Mouse (Mus musculus) lung, postnatal 0 days (tissue): ENCODE results near the gene Epn1. TPM values are rescaled to one million over a fixed set of nuclear protein-coding genes. Genes with fewer than 3 reads are reported as not detected.

ENCODE experiments used
- ATAC-seq: fragments of 200-750 bp; cut with Nextera tagmentation; 2 replicates; pipeline ENCODE4 v1.8.0; 2017; ENCODE audit warnings: moderate library complexity
- DNase-seq: peaks from one replicate; pipeline ENCODE4 v3.0.0-alpha.2; 2016; ENCODE audit warnings: low spot score
- H3K27ac ChIP-seq: fragments of 300-500 bp; sonication (generic); 2 replicates; pipeline ENCODE4 v1.5.1; 2014; ENCODE audit warnings: antibody characterized with exemption, mild to moderate bottlenecking, low read length, mixed read lengths
- H3K27me3 ChIP-seq: fragments of 300-500 bp; sonication (generic); replicated peaks from 2 replicates; pipeline ENCODE4 v1.6.1; 2014; ENCODE audit warnings: low read length, mixed read lengths; ENCODE audit not compliant: insufficient read depth
- H3K36me3 ChIP-seq: fragments of 300-500 bp; sonication (generic); 2 replicates; pipeline ENCODE4 v1.6.1; 2014; ENCODE audit warnings: low read length, mixed read lengths; ENCODE audit not compliant: insufficient read depth
- H3K4me1 ChIP-seq: fragments of 300-500 bp; sonication (generic); 2 replicates; pipeline ENCODE4 v1.6.1; 2014; ENCODE audit warnings: antibody characterized with exemption, low read depth, low read length, mixed read lengths; ENCODE audit not compliant: insufficient read depth
- H3K4me2 ChIP-seq: fragments of 300-500 bp; sonication (generic); replicated peaks from 2 replicates; pipeline ENCODE4 v1.6.1; 2014; ENCODE audit warnings: low read depth, mild to moderate bottlenecking, low read length, moderate library complexity, mixed read lengths
- H3K4me3 ChIP-seq: fragments of 300-500 bp; sonication (generic); 2 replicates; pipeline ENCODE4 v1.5.1; 2014; ENCODE audit warnings: low read depth, low read length
- H3K9ac ChIP-seq: fragments of 300-500 bp; sonication (generic); replicated peaks from 2 replicates; pipeline ENCODE4 v1.6.1; 2014; ENCODE audit warnings: low read depth, mild to moderate bottlenecking
- H3K9me3 ChIP-seq: fragments of 300-500 bp; sonication (generic); 2 replicates; pipeline ENCODE4 v1.6.1; 2016; ENCODE audit warnings: low read length, mixed read lengths
- CTCF ChIP-seq: IDR thresholded peaks from 2 replicates; pipeline ENCODE4 v1.5.1; 2016; ENCODE audit warnings: antibody characterized with exemption, mild to moderate bottlenecking
- EP300 ChIP-seq: IDR thresholded peaks from 2 replicates; pipeline ENCODE4 v1.6.1; 2016; ENCODE audit warnings: antibody characterized with exemption, mild to moderate bottlenecking, control low read depth
- WGBS: fragments of 180-500 bp; shearing (Covaris S2); extraction: QIAGEN DNeasy Blood & Tissue Kit; methylation state at CpG from one replicate; pipeline ENCODE4 v1.1.7; 2014; 5-methylcytosine and 5-hydroxymethylcytosine counted together
- polyA plus RNA-seq: library from polyadenylated mRNA; unstranded; fragments of >200 nt; fragmentation: Nextera tagmentation; extraction: Ambion mirVana; gene quantifications from 2 replicates; pipeline ENCODE4 v1.2.1, GENCODE M21; 2015

The Epn1 gene
- 40.7 and 41.6 TPM in 2 replicates for polyA plus RNA-seq

- DNase-seq (peak; percentile 99), ATAC-seq (peak; percentile 99)
- no peaks in the 10 kb centered on the region for H3K9me3 ChIP-seq
- H3K27ac ChIP-seq, result peak within 1 kb of the TSS; percentile 90
- peak within 1 kb of the TSS; percentile 79 for H3K9ac ChIP-seq
- TF ChIP-seq CTCF, result no peak
- peak; percentile 22; the same call in 1 of the 2 replicates for TF ChIP-seq EP300
- H3K4me2 ChIP-seq, result peak within 1 kb of the TSS; percentile 70
- H3K36me3 ChIP-seq, result peaks cover 21% of the 10 kb centered on the region; the same call in 1 of the 2 replicates
- H3K27me3 ChIP-seq, result no peaks in the 10 kb centered on the region
- peak within 1 kb of the TSS; percentile 69 for H3K4me3 ChIP-seq
- H3K4me1 ChIP-seq, result peaks cover 7% of the 10 kb centered on the region
- WGBS, result under 1% methylated on average over 43 of the region's 81 CpGs
These were observed at the start of gene Epn1 for GRCm38 (mm10) chr7:5080010-5080751. Gene Epn1 (plus strand): TSS chr7:5080235.

- TF ChIP-seq CTCF (no peak), EP300 (no peak)
- ATAC-seq, result peak; percentile 7; the same call in 1 of the 2 replicates
These were observed 49.3 kb upstream of the Epn1 start for GRCm38 (mm10) chr7:5030554-5031275.

GRCm38 (mm10) chr7:5031496-5031895 is 48.5 kb upstream of the Epn1 start:
- peaks cover 25% of the 10 kb centered on the region for H3K9me3 ChIP-seq
- no peaks in the 10 kb centered on the region for H3K27me3 ChIP-seq
- 86% methylated on average over 41 of the region's 46 CpGs for WGBS
- no peak overlapping the region for H3K4me3 ChIP-seq
- H3K4me2 ChIP-seq, result no peak overlapping the region
- peaks cover 51% of the 10 kb centered on the region for H3K36me3 ChIP-seq
- H3K27ac ChIP-seq, result no peak overlapping the region
- ATAC-seq (no peak), DNase-seq (no peak)
- H3K9ac ChIP-seq, result no peak overlapping the region
- H3K4me1 ChIP-seq, result no peaks in the 10 kb centered on the region
- TF ChIP-seq EP300, result no peak
- no peak for TF ChIP-seq CTCF

More at GRCm38 (mm10) chr7:5030554-5031275, 49.3 kb upstream of the Epn1 start:
- no peak for DNase-seq
- no peak overlapping the region for H3K4me2 ChIP-seq
- no peaks in the 10 kb centered on the region for H3K4me1 ChIP-seq
- H3K27me3 ChIP-seq, result no peaks in the 10 kb centered on the region
- WGBS, result 90% methylated on average over 62 of the region's 63 CpGs
- H3K9me3 ChIP-seq, result peaks cover 25% of the 10 kb centered on the region
- no peak overlapping the region for H3K27ac ChIP-seq
- peaks cover 53% of the 10 kb centered on the region for H3K36me3 ChIP-seq
- no peak overlapping the region for H3K4me3 ChIP-seq
- no peak overlapping the region for H3K9ac ChIP-seq

GRCm38 (mm10) chr7:5033818-5034217 is 46.2 kb upstream of the Epn1 start, which contains the start of gene 4632433K11Rik:
Gene 4632433K11Rik (plus strand): TSS chr7:5034118.
- H3K4me1 ChIP-seq, result no peaks in the 10 kb centered on the region
- H3K36me3 ChIP-seq, result peaks cover 46% of the 10 kb centered on the region
- no peak within 1 kb of the TSS for H3K4me3 ChIP-seq
- no peak within 1 kb of the TSS for H3K4me2 ChIP-seq
- H3K27me3 ChIP-seq, result no peaks in the 10 kb centered on the region
- no peak for ATAC-seq
- WGBS, result 90% methylated on average over 3 of the region's 3 CpGs
- no peak for DNase-seq
- H3K27ac ChIP-seq, result no peak within 1 kb of the TSS
- TF ChIP-seq CTCF (no peak), EP300 (no peak)
- H3K9ac ChIP-seq, result no peak within 1 kb of the TSS
- H3K9me3 ChIP-seq, result peaks cover 25% of the 10 kb centered on the region

- H3K9ac ChIP-seq, result no peak overlapping the region
- no peak for ATAC-seq
- WGBS, result 96% methylated on average over 17 of the region's 17 CpGs
- no peak for DNase-seq
- H3K36me3 ChIP-seq, result peaks cover 28% of the 10 kb centered on the region
- no peaks in the 10 kb centered on the region for H3K4me1 ChIP-seq
- H3K4me2 ChIP-seq, result no peak overlapping the region
- no peak overlapping the region for H3K27ac ChIP-seq
- H3K9me3 ChIP-seq, result peaks cover 13% of the 10 kb centered on the region
- no peak overlapping the region for H3K4me3 ChIP-seq
- TF ChIP-seq EP300 (no peak), CTCF (no peak)
- no peaks in the 10 kb centered on the region for H3K27me3 ChIP-seq
These were observed 44.4 kb upstream of the Epn1 start for GRCm38 (mm10) chr7:5035628-5036027.

- ATAC-seq (no peak), DNase-seq (no peak)
- TF ChIP-seq EP300, result no peak
- no peak for TF ChIP-seq CTCF
- Histone ChIP-seq H3K27me3 (no peaks in the 10 kb centered on the region), H3K36me3 (peaks cover 23% of the 10 kb centered on the region), H3K9me3 (peaks cover 8% of the 10 kb centered on the region), H3K27ac (no peak overlapping the region), H3K4me3 (no peak overlapping the region), H3K4me2 (no peak overlapping the region), H3K4me1 (no peaks in the 10 kb centered on the region), H3K9ac (no peak overlapping the region)
- 89% methylated on average over 9 of the region's 9 CpGs for WGBS
These were observed 43.9 kb upstream of the Epn1 start for GRCm38 (mm10) chr7:5036136-5036535.
